Mouse (Mus musculus) liver, embryonic 15.5 days (tissue): Measurements from ENCODE around the gene Mief2. TPM values are rescaled to one million over a fixed set of nuclear protein-coding genes. Genes with fewer than 3 reads are reported as not detected.
A peak's percentile ranks its signal among the peaks of the same experiment; 100 is the strongest.

Experiments
- ATAC-seq: fragments of 200-750 bp; cut with Nextera tagmentation; 2 replicates; pipeline ENCODE4 v1.8.0; 2017; ENCODE audit warnings: moderate number of reproducible peaks, mild to moderate bottlenecking, moderate library complexity; ENCODE audit not compliant: insufficient read depth
- H3K27ac ChIP-seq: fragments of 300-500 bp; sonication (generic); replicated peaks from 2 replicates; pipeline ENCODE4 v1.5.1; 2015; ENCODE audit warnings: mild to moderate bottlenecking, inconsistent platforms
- H3K27me3 ChIP-seq: fragments of 300-500 bp; sonication (generic); 2 replicates; pipeline ENCODE4 v1.6.1; 2015; ENCODE audit warnings: mild to moderate bottlenecking, inconsistent platforms
- H3K36me3 ChIP-seq: fragments of 300-500 bp; sonication (generic); replicated peaks from 2 replicates; pipeline ENCODE4 v1.6.1; 2015; ENCODE audit warnings: moderate library complexity, mild to moderate bottlenecking, inconsistent platforms
- H3K4me1 ChIP-seq: fragments of 300-500 bp; sonication (generic); replicated peaks from 2 replicates; pipeline ENCODE4 v1.6.1; 2015; ENCODE audit warnings: inconsistent platforms
- H3K4me2 ChIP-seq: fragments of 300-500 bp; sonication (generic); 2 replicates; pipeline ENCODE4 v1.6.1; 2015; ENCODE audit warnings: moderate library complexity, mild to moderate bottlenecking, inconsistent platforms
- H3K4me3 ChIP-seq: fragments of 300-500 bp; sonication (generic); replicated peaks from 2 replicates; pipeline ENCODE4 v1.5.1; 2015; ENCODE audit warnings: mild to moderate bottlenecking, inconsistent platforms
- H3K9ac ChIP-seq: fragments of 300-500 bp; sonication (generic); 2 replicates; pipeline ENCODE4 v1.6.1; 2015; ENCODE audit warnings: moderate library complexity, mild to moderate bottlenecking, inconsistent platforms
- H3K9me3 ChIP-seq: fragments of 300-500 bp; sonication (generic); replicated peaks from 2 replicates; pipeline ENCODE4 v1.6.1; 2016; ENCODE audit warnings: inconsistent platforms
- WGBS: fragments of 180-500 bp; shearing (Covaris S2); methylation state at CpG from one replicate; pipeline ENCODE4 v1.1.7; 2015; ENCODE audit warnings: mixed read lengths; ENCODE audit not compliant: insufficient replicate concordance; 5-methylcytosine and 5-hydroxymethylcytosine counted together
- microRNA-seq: library from miRNA; unstranded; fragments of <30 nt; microRNA quantifications from one replicate; pipeline ENCODE4, GENCODE M21; 2016
- polyA plus RNA-seq: library from polyadenylated mRNA; unstranded; fragments of >200 nt; fragmentation: Nextera tagmentation; extraction: Ambion mirVana; gene quantifications from 2 replicates; pipeline ENCODE4 v1.2.1, GENCODE M21; 2015

The Mief2 gene
- polyA plus RNA-seq, 1 experiment from 2014 or later: 2.5 TPM

- no peaks in the 10 kb centered on the region for H3K9me3 ChIP-seq
- H3K27me3 ChIP-seq: no peaks in the 10 kb centered on the region
- H3K4me2 ChIP-seq: peak overlapping the region; percentile 84
- H3K36me3 ChIP-seq: peaks cover 30% of the 10 kb centered on the region
- H3K9ac ChIP-seq: peak overlapping the region; percentile 74
- 20% methylated on average over 16 of the region's 16 CpGs for WGBS
- no peak for ATAC-seq
- peak overlapping the region; percentile 85 for H3K27ac ChIP-seq
- H3K4me1 ChIP-seq: peaks cover 78% of the 10 kb centered on the region
- peak overlapping the region; percentile 72 for H3K4me3 ChIP-seq
These were observed 49.7 kb downstream of the Mief2 start for GRCm38 (mm10) chr11:60777801-60778370.

- 77% methylated on average over 10 of the region's 10 CpGs for WGBS
- peak overlapping the region; percentile 26; the same call in 1 of the 2 replicates for H3K9ac ChIP-seq
- H3K4me2 ChIP-seq: peak overlapping the region; percentile 84
- H3K36me3 ChIP-seq: peaks cover 44% of the 10 kb centered on the region
- no peak overlapping the region for H3K27ac ChIP-seq
- H3K4me3 ChIP-seq: peak overlapping the region; percentile 36
- no peaks in the 10 kb centered on the region for H3K27me3 ChIP-seq
- ATAC-seq: no peak
- peaks cover 80% of the 10 kb centered on the region for H3K4me1 ChIP-seq
- no peaks in the 10 kb centered on the region for H3K9me3 ChIP-seq
These were observed 51.5 kb downstream of the Mief2 start for GRCm38 (mm10) chr11:60779673-60780189.

Small RNA genes within 50 kb of the gene (microRNA-seq; reads per million reads assigned to microRNA genes)
- 4.3 reads per million, percentile 13 among the genes with 10 or more reads in this experiment for gene Mir5100

Other genes starting within 250 kb of the Mief2 start
- gene Alkbh5, start 192.0 kb upstream of the Mief2 start, polyA plus RNA-seq: 16.8 and 17.3 TPM in 2 replicates
- gene Llgl1, start 28.7 kb upstream of the Mief2 start, polyA plus RNA-seq: 13.0 and 14.5 TPM in 2 replicates
- gene Flii, start 1.1 kb upstream of the Mief2 start, polyA plus RNA-seq: 27.8 and 29.1 TPM in 2 replicates
- gene Top3a, start 49.0 kb downstream of the Mief2 start, polyA plus RNA-seq: 5.9 TPM in 2 replicates
- gene Smcr8, start 49.1 kb downstream of the Mief2 start, polyA plus RNA-seq: 2.6 and 3.2 TPM in 2 replicates
- gene Shmt1, start 83.3 kb downstream of the Mief2 start, polyA plus RNA-seq: 52.4 and 64.0 TPM in 2 replicates
- gene Dhrs7b, start 102.2 kb downstream of the Mief2 start, polyA plus RNA-seq: 20.2 and 22.6 TPM in 2 replicates
- 26.7 and 28.7 TPM in 2 replicates for gene Tmem11, start 150.9 kb downstream of the Mief2 start, polyA plus RNA-seq
- 13.2 and 14.8 TPM in 2 replicates for gene Natd1, start 186.4 kb downstream of the Mief2 start, polyA plus RNA-seq
- 142 and 165 TPM in 2 replicates for gene Map2k3, start 203.6 kb downstream of the Mief2 start, polyA plus RNA-seq